Mouse (Mus musculus) urinary bladder, postnatal 4 days (tissue): ENCODE data around the gene Gas2.

Experiments used
- DNase-seq, 2 experiments: peaks; one replicate each; pipeline ENCODE4 v3.0.0; 2021 to 2022; ENCODE audit warnings: low spot score in 2 of 2

Gas2 gene

DNA sequence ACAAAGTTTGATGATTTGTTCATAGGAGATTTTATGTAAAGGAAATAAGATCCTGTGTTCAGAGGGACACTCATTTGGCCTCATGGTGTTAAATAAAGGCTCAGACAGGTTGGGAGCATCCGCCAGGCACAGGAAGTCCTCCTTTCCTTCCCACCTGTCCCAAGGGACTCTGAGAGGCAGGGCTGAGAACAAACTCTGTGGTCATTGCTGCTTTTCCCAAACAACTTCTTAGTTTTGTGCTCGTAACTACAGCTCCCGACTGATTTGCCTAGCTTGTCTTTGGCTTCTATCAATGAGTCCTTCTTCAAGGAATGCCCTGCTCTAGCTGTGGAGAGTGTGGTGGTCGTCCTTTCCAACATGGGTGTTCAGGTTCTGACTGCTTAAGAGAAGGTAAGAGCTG lies 18.3 kb downstream of the Gas2 start:
- DNase-seq = no peak

GRCm38 (mm10) chr7:51885345-51885744 lies 23.5 kb downstream of the Gas2 start:
- DNase-seq = no peak

GRCm38 (mm10) chr7:51887678-51888567 lies 26.1 kb downstream of the Gas2 start:
- DNase-seq = no peak

- no peak for DNase-seq
Measured at GRCm38 (mm10) chr7:51889601-51890000, 27.8 kb downstream of the Gas2 start.

DNA sequence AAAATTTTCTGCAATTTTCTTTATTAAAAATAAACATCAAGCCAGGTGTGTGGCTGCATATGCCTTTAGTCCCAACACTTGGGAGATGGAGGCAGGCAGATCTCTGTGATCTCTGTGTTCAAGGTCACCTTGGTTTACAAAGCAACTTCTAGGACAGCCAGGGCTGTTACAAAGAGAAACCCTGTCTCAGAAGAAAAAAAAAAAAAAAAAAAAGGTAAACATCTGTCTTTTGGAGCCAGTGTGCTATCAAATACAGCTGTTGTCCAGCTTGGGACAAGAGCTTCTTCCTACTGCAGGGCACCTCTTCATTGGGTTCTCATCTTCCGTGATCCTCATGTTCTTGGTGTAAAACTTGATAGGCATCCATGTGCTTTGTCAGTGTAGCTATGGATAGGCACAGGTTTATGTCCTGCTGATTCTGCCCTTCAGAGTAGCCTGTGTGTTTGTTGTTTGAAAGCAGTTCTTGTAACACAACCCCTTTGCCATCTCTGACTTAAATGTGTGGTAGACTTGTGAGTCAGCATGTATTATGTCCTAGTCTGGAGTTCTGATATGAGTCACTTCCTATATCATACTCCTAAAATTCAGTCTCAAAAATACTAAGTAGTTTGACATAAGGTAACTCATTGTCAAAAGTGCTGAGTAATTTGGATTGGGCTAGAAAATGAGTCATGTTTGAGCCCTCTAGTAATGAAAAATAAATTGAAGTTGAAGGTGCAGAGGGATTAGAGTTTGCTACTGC lies 30.6 kb downstream of the Gas2 start:
- no peak for DNase-seq

DNA sequence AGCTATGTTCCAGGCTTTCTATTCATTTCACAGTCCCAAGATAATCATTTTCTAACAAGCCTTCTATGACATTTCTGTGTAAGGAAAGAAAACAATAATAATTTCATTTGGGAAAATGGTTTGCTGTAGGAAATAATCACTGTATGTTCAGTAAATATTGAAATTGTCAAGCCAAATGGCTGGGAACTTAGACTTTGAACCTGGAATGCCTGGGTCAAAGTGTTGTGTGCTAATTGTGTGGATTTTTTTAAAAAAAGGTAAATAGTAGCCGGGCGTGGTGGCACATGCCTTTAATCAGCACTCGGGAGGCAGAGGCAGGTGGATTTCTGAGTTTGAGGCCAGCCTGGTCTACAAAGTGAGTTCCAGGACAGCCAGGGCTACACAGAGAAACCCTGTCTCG lies 31.2 kb downstream of the Gas2 start:
- no peak for DNase-seq

GRCm38 (mm10) chr7:51894133-51894801 lies 32.5 kb downstream of the Gas2 start:
- no peak for DNase-seq

DNA sequence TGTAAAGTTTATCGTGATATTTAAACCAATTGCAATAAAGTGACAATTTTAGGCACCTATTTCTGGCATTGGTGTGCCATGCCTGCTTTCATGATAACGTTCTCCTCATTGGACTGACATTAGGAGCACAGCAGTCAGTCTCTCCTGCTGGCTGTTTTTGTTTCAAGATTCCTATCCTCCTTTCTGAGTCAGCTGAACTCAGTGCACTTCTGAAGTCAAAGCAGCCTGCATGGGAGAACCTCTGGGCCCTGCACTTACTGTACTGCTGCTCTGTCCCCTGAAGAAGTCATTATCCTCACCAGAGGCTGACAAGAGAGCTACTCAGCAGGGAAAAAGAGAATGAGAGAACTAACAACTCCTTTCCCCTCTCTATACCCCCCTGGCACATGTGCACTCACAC lies 33.1 kb downstream of the Gas2 start:
- no peak for DNase-seq

- DNase-seq = no peak
Measured at GRCm38 (mm10) chr7:51899066-51899465, 37.3 kb downstream of the Gas2 start.

GRCm38 (mm10) chr7:51913292-51914050 lies 51.7 kb downstream of the Gas2 start:
- no peak for DNase-seq

GRCm38 (mm10) chr7:51914132-51914531 lies 52.3 kb downstream of the Gas2 start:
- no peak for DNase-seq

DNA sequence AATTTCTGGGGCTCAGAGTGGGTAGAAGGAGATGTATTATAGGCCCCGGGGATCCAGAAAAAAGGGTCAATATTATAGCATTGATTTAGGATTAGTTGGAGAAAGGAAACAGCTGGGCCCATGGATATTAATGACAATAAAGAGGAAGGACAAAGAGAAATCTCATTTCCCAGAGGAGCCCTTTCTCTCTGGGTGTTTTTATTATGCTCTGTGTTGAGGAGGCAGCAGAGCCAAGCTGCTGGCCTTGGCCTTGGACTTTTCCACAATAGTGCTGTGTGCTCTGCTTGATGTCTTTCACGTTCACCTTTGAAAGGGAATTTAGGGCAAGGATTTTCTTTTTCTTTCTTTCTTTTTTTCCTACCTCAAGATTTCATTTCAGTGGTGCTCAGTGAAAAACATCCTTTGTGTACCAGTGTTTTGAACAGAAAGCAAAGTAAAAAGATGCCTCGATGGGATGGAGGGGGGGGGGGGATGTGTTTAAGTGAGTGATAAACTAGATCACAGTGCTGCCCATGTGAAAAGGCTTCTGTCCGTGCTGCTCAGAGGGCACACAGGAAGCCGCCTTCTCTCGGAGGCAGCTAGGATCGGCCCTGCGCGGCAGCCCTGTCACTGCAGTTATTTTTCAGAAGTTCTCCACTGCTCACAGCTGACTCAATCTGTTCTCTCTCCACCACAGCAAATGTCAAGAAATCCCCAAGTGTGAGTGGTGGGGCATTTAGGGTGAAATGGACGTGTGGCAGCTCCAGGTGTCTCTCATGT lies 67.1 kb downstream of the Gas2 start:
- no peak for DNase-seq

DNA sequence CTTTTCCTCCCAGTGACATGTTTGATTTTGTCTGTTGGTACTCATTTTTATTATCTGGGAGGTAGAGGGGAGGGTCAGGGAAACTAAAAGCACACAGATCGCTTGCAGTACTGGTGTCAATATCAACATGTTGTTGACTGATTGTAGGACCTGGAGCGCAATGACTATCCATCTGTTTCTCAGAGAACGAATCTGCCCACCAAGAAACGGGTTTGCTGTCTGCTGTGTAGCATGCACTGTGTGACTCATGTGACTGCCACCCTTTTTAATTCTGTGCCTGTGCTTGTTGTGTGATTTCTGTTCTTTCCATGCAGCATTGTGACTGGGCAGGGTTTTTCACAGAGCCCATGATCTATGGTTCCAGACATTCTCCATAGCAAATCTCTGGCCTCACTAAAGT lies 69.4 kb downstream of the Gas2 start:
- no peak for DNase-seq

DNA sequence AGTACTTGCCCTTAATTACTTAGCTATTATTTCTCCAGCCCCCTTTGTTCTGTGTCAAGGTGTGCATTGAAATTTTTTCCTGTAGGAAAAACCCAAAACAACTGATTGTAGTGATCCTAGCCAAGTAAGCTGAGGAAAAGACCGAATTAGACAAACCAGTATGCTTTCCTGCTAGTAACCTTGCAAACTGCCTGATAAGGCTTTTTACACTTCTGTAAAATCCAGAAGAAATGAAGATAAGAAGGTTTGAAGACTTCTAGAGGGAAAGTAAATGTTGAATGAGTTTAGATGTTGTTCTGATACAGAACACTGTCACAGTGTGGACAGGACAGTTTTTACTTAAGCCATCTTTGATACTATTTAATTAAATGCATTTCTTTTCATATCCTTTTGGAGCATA lies 75.5 kb downstream of the Gas2 start:
- no peak for DNase-seq

GRCm38 (mm10) chr7:51940461-51940860 lies 78.6 kb downstream of the Gas2 start:
- DNase-seq = no peak

DNA sequence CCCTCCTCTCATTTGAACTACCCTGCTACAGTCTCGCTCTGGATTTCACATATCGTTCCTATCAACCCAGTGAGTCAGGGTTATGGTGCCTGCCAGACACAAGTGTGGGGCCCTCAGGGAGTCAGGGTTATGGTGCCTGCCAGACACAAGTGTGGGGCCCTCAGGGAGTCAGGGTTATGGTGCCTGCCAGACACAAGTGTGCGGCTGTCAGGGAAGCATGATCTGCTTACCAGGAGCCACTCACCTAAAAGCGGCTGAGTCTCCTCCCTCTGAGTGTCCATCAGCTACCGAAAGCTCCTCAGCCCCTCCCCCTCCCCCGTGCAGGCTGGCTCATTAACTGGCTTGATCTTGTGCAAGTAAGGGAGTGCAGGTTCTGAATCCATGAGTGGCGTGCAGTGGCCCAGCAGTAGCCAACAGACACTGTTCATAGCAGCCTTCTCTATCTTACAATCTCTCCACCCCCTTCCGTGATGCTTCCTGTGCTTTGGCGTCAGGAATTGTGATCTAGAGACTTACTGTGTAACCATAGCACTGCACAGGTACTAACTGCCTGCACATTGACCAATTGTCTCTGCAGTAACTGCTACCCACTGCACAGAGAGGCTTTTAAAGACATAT lies 93.7 kb downstream of the Gas2 start:
- DNase-seq = no peak

DNA sequence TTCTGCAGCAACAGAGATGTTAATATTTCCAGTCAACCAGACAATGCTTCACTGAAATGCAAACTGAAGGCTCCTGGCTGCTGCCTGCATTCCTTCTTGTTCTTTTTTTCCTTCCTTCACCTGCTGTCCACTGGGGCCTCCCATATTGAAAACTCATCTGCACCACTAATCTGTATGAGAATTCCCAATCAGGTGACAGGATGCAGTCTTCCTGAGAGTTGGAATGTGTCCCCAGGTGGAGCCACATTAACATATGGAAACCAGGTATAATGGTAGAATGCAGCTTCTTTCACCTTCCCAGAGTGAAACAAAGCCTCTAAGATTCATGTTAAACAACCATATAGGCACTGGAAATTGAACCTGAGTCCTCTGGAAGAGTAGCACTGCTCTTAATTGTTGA lies 96.0 kb downstream of the Gas2 start:
- no peak for DNase-seq

DNA sequence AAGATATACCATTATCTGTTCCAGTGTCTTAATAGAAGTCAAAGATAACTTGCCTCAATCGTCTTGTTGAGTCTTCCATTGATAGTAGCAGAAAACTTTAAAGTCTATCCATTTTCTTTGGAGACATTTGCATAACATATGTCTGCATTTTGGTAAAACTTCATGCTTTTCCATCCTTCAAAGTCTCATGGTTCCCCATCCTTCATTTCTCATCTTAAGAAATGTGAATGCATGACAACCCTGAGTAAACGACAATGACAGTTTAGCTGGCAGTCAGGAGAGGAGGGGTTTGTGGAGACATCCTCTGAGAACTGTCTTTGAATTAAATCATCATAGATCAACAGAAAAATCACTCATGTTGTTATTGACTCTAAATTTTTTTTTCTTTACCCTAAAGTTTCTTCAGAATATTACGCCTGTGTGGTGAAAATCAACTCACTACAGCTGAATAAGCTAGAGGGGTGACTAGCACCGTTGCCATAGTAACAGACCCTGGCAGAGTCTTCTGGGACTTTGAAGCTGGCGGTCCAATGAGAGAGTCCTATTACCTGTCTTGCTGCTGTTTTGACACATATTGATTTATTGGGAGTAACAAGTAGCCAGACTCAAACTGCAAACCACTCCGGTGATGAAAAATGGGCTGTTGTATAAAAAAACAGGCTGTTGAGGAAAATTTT lies 99.0 kb downstream of the Gas2 start:
- DNase-seq = no peak

GRCm38 (mm10) chr7:51962219-51962952 lies 100.6 kb downstream of the Gas2 start:
- DNase-seq = no peak
